Mouse (Mus musculus): ENCODE data around the gene Btbd16. TPM values are rescaled to one million over a fixed set of nuclear protein-coding genes. Genes with fewer than 3 reads are reported as not detected.

Gene Btbd16
- total RNA-seq, 2 experiments from 2014 or later: not detected

- DNase-seq (ENCODE audit: low spot score): no peak
Observed at GRCm38 (mm10) chr7:130768151-130768550, 5.7 kb upstream of the Btbd16 start.

- DNase-seq (ENCODE audit: low spot score): peak; percentile 83
Observed at GRCm38 (mm10) chr7:130770707-130771106, 3.2 kb upstream of the Btbd16 start.

- peak; percentile 53 for DNase-seq (ENCODE audit: low spot score)
Observed at GRCm38 (mm10) chr7:130773171-130773830, 568 bp upstream of the Btbd16 start.

GRCm38 (mm10) chr7:130780866-130781419, 7.1 kb downstream of the Btbd16 start:
- peak; percentile 54 for DNase-seq (ENCODE audit: low spot score)

GRCm38 (mm10) chr7:130782501-130783050, 8.7 kb downstream of the Btbd16 start:
- DNase-seq (ENCODE audit: low spot score): peak; percentile 57

GRCm38 (mm10) chr7:130785923-130786575, 12.2 kb downstream of the Btbd16 start:
- DNase-seq (ENCODE audit: low spot score): no peak

- no peak for DNase-seq (ENCODE audit: low spot score)
Observed at GRCm38 (mm10) chr7:130786708-130787107, 12.8 kb downstream of the Btbd16 start.

- DNase-seq (ENCODE audit: low spot score): no peak
Observed at GRCm38 (mm10) chr7:130787537-130787936, 13.7 kb downstream of the Btbd16 start.

- no peak for DNase-seq (ENCODE audit: low spot score)
Observed at GRCm38 (mm10) chr7:130788950-130789349, 15.1 kb downstream of the Btbd16 start.

GRCm38 (mm10) chr7:130789456-130789855, 15.6 kb downstream of the Btbd16 start:
- no peak for DNase-seq (ENCODE audit: low spot score)

GRCm38 (mm10) chr7:130793671-130794070, 19.8 kb downstream of the Btbd16 start:
- no peak for DNase-seq (ENCODE audit: low spot score)

GRCm38 (mm10) chr7:130796786-130797185, 22.9 kb downstream of the Btbd16 start:
- no peak for DNase-seq (ENCODE audit: low spot score)

GRCm38 (mm10) chr7:130797524-130797923, 23.7 kb downstream of the Btbd16 start:
- no peak for DNase-seq (ENCODE audit: low spot score)

GRCm38 (mm10) chr7:130799418-130799817, 25.5 kb downstream of the Btbd16 start:
- DNase-seq (ENCODE audit: low spot score): no peak

- DNase-seq (ENCODE audit: low spot score): no peak
Observed at GRCm38 (mm10) chr7:130800681-130801080, 26.8 kb downstream of the Btbd16 start.

GRCm38 (mm10) chr7:130801811-130802210, 27.9 kb downstream of the Btbd16 start:
- no peak for DNase-seq (ENCODE audit: low spot score)

GRCm38 (mm10) chr7:130803251-130803825, 29.5 kb downstream of the Btbd16 start:
- DNase-seq (ENCODE audit: low spot score): no peak

- DNase-seq (ENCODE audit: low spot score): peak; percentile 34
Observed at GRCm38 (mm10) chr7:130804991-130805390, 31.1 kb downstream of the Btbd16 start.

GRCm38 (mm10) chr7:130807749-130808148, 33.9 kb downstream of the Btbd16 start:
- peak; percentile 51 for DNase-seq (ENCODE audit: low spot score)

GRCm38 (mm10) chr7:130808694-130809093, 34.8 kb downstream of the Btbd16 start:
- no peak for DNase-seq (ENCODE audit: low spot score)

- no peak for DNase-seq (ENCODE audit: low spot score)
Observed at GRCm38 (mm10) chr7:130810238-130810637, 36.4 kb downstream of the Btbd16 start.

GRCm38 (mm10) chr7:130812407-130812806, 38.5 kb downstream of the Btbd16 start:
- no peak for DNase-seq (ENCODE audit: low spot score)

Data from gastrocnemius, adult 18-20 months (tissue).